Mouse (Mus musculus) liver, adult 2 months (tissue): ENCODE results near the gene Arpc4.

Experiments used
- CTCF ChIP-seq: fragments of 200-500 bp; IDR thresholded peaks from 2 replicates; pipeline ENCODE4 v1.5.1; 2011; ENCODE audit warnings: low read depth, low read length, control low read depth
- POLR2A ChIP-seq: fragments of 200-500 bp; IDR thresholded peaks from 2 replicates; pipeline ENCODE4 v1.6.1; 2011; ENCODE audit warnings: low read length, control low read depth; ENCODE audit not compliant: insufficient read depth; ENCODE audit errors: extremely low read depth

- TF ChIP-seq CTCF (no peak), POLR2A (no peak)
Observed at GRCm38 (mm10) chr6:113334216-113334615, 43.7 kb upstream of the Arpc4 start.
